Mouse (Mus musculus) testis, adult 2 months (tissue): ENCODE measurements at regions not wholly inside any gene's neighbourhood (a gene's known extent, or its start where the extent isn't known, plus 50 kb on each side); places are given as distances from the start of the nearest gene placed in this dataset.

Experiments used
- CTCF ChIP-seq: fragments of 200-500 bp; IDR thresholded peaks from 2 replicates; pipeline ENCODE4 v1.5.1; 2012; ENCODE audit warnings: low read depth, mild to moderate bottlenecking, inconsistent platforms, low read length, moderate library complexity; ENCODE audit not compliant: control insufficient read depth, insufficient read depth, insufficient replicate concordance
- POLR2A ChIP-seq: fragments of 200-500 bp; IDR thresholded peaks from 2 replicates; pipeline ENCODE4 v1.6.1; 2012; ENCODE audit warnings: low read depth, mild to moderate bottlenecking, inconsistent platforms, low read length, moderate library complexity; ENCODE audit not compliant: control insufficient read depth

DNA sequence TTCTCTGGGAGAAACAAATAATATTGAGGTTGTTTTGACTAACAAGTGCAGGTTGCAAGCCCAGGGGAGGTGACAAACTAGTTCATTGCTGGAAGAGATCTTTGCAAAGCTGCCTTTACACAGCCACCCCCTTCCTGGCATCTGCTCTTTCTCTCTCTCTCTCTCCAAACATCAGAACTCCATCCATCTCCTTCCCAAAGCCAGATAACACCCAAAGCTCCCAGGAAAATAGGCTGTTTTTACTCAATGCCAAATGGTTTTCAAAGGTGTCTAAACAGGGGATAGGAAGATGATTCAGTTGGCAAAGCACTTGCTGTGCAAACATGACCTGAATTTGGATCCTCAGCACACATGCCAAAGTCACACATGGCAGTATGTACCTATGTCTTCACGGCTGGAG lies 133.9 kb downstream of the Chst1 start:
- no peak for TF ChIP-seq CTCF
- no peak for TF ChIP-seq POLR2A
